Mouse (Mus musculus) liver (tissue): ENCODE measurements at regions not wholly inside any gene's neighbourhood (a gene's known extent, or its start where the extent isn't known, plus 50 kb on each side); places are given as distances from the start of the nearest gene placed in this dataset.
A peak's percentile ranks its signal among the peaks of the same experiment; 100 is the strongest.
"Not testable (repeated sequence)": the region's sequence is repeated elsewhere in the genome, so short reads cannot be mapped to it uniquely, and the experiment has no call there.

Experiments used
- DNase-seq: peaks from one replicate; pipeline ENCODE4 v3.0.0-alpha.2; 2020; ENCODE audit warnings: mixed read lengths

GRCm38 (mm10) chr13:74563483-74564330 lies 69.9 kb upstream of the Zfp825 start:
- DNase-seq: peak; percentile 78

GRCm38 (mm10) chr13:74564331-74564727 lies 70.5 kb upstream of the Zfp825 start:
- DNase-seq: not testable (repeated sequence)

- DNase-seq: peak; percentile 8
Measured at GRCm38 (mm10) chr13:74569967-74570366, 69.4 kb upstream of the Erap1 start.
